In the genomic region with DNA sequence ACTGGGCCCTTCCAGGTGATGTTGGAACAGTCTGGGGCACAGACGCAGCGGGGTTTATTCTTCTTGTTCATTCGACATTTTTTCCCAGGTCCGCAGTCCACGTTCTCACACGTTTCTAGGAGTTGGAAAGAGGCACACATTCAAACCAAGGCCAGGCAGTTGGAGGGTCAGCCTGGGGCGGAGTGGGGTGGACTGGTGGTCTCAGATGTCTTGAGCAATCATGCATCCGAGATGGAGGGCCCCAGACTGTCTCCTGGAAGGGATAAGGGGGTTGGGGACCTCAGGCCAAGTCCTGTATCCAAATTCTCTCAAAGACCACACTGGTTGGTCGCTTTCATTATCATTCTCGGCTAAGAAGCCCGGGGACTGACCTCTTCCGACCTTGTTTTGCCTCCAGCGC, we compare ENCODE assay signal across 9 mouse cellular contexts. TPM values are rescaled to one million over a fixed set of nuclear protein-coding genes. Genes with fewer than 3 reads are reported as not detected.
A peak's percentile ranks its signal among the peaks of the same experiment; 100 is the strongest.
DNase-seq lines count a peak whose midpoint lies in the region; ATAC-seq and TF ChIP-seq lines count a peak whose summit lies in the region.
"Had no signal": no experiment of that assay in that cellular context is flagged by ENCODE, and none has a peak within 500 bp of the region (broad histone marks: within the 10 kb centered on the region; RNA-seq: fewer than 3 reads in every experiment).

No protein-coding gene starts in this region.

- intact Hi-C loops in gastrocnemius, postnatal 36 days (cut with DNase I): loop anchor here (2.0 kb wide), 1 partner anchor 379 kb away; no protein-coding TSS in a partner anchor
- intact Hi-C loops in left cerebral cortex, postnatal 25 days (cut with DNase I): loop anchor here (5.0 to 10.0 kb wide), 2 partner anchors 161 to 258 kb away; no protein-coding TSS in a partner anchor

- H3K27me3 ChIP-seq in kidney, embryonic 16.5 days (ENCODE audit: insufficient read depth, low read length): peaks cover 51% of the 10 kb centered on the region
- H3K27me3 ChIP-seq in forebrain, embryonic 10.5 days (ENCODE audit: poor library complexity, severe bottlenecking): peaks cover 68% of the 10 kb centered on the region
- H3K27me3 ChIP-seq in intestine, embryonic 15.5 days (replicated peaks): peaks cover 34% of the 10 kb centered on the region
- H3K27me3 ChIP-seq in myocyte (ENCODE audit: control insufficient read depth, insufficient read depth, insufficient read length): no peaks in the 10 kb centered on the region

- no peak overlapping the region for H3ac ChIP-seq in myocyte (ENCODE audit: control insufficient read depth, insufficient read length)

- no peak for ATAC-seq in kidney, embryonic 16.5 days (ENCODE audit: low FRiP score, low TSS enrichment)
- no peak for ATAC-seq in intestine, embryonic 15.5 days

- H3K4me2 ChIP-seq in kidney, embryonic 16.5 days (replicated peaks; ENCODE audit: low read depth, low read length): peak overlapping the region; percentile 96
- peak overlapping the region; percentile 98 for H3K4me2 ChIP-seq in intestine, embryonic 15.5 days (replicated peaks)
- peak overlapping the region; percentile 30 for H3K4me2 ChIP-seq in myocyte (ENCODE audit: low read depth)

- H3K4me1 ChIP-seq in kidney, embryonic 16.5 days (ENCODE audit: insufficient read depth, low read length): peaks cover 32% of the 10 kb centered on the region
- peaks cover 48% of the 10 kb centered on the region for H3K4me1 ChIP-seq in forebrain, embryonic 10.5 days
- peaks cover 13% of the 10 kb centered on the region for H3K4me1 ChIP-seq in intestine, embryonic 15.5 days (replicated peaks)

- peak overlapping the region; percentile 61 for H3K4me3 ChIP-seq in kidney, embryonic 16.5 days (ENCODE audit: low read length)
- H3K4me3 ChIP-seq in forebrain, embryonic 10.5 days: peak overlapping the region; percentile 67
- H3K4me3 ChIP-seq in intestine, embryonic 15.5 days (replicated peaks): peak overlapping the region; percentile 62; the same call in 1 of the 2 replicates
- H3K4me3 ChIP-seq in myocyte: peak overlapping the region; percentile 86

- no peaks in the 10 kb centered on the region for H3K36me3 ChIP-seq in kidney, embryonic 16.5 days (ENCODE audit: insufficient read depth, low read length)
- peaks cover 19% of the 10 kb centered on the region for H3K36me3 ChIP-seq in forebrain, embryonic 10.5 days (replicated peaks)
- H3K36me3 ChIP-seq in intestine, embryonic 15.5 days: no peaks in the 10 kb centered on the region
- peaks cover 20% of the 10 kb centered on the region for H3K36me3 ChIP-seq in myocyte (ENCODE audit: control insufficient read depth, insufficient read depth)

- no peak overlapping the region for H3K9ac ChIP-seq in kidney, embryonic 16.5 days (replicated peaks; ENCODE audit: low read length)
- no peak overlapping the region for H3K9ac ChIP-seq in intestine, embryonic 15.5 days

- DNase-seq in kidney, adult 18-20 months: no peak
- DNase-seq in forebrain, embryonic 10.5 days (ENCODE audit: extremely low spot score, low spot score): no peak
- DNase-seq in gastrocnemius, postnatal 36 days: no peak
- no peak for DNase-seq in spleen, postnatal 14 days (ENCODE audit: low spot score in 2 of 2)
- no peak for DNase-seq in left cerebral cortex, postnatal 25 days (ENCODE audit: low spot score in 2 of 2)

- no peaks in the 10 kb centered on the region for H3K9me3 ChIP-seq in kidney, embryonic 16.5 days (ENCODE audit: low read length)
- H3K9me3 ChIP-seq in forebrain, embryonic 10.5 days: no peaks in the 10 kb centered on the region; the same call in 1 of the 2 replicates
- H3K9me3 ChIP-seq in intestine, embryonic 15.5 days: no peaks in the 10 kb centered on the region

- TF ChIP-seq POLR2A in myocyte (IDR thresholded peaks at IDR 0.05; ENCODE audit: insufficient read length, low read depth): no peak

- H3K79me2 ChIP-seq in myocyte (ENCODE audit: control insufficient read depth, insufficient read depth): no peaks in the 10 kb centered on the region

- 38% methylated on average over 13 of the region's 13 CpGs for WGBS in kidney, embryonic 16.5 days
- 20% methylated on average over 13 of the region's 13 CpGs for WGBS in forebrain, embryonic 10.5 days
- 58% methylated on average over 13 of the region's 13 CpGs for WGBS in intestine, embryonic 15.5 days

- no peak overlapping the region for H3K27ac ChIP-seq in kidney, embryonic 16.5 days (ENCODE audit: low read length)
- H3K27ac ChIP-seq in forebrain, embryonic 10.5 days: 0 out of 2 replicates have a peak overlapping the region, but pooled peaks have one; percentile 74
- H3K27ac ChIP-seq in intestine, embryonic 15.5 days: no peak overlapping the region

TF ChIP-seq in myocyte, 11 proteins besides CTCF, POLR2A, EP300 and RAD21:
- TF ChIP-seq TCF12 (IDR thresholded peaks at IDR 0.05; ENCODE audit: insufficient read depth, poor library complexity, severe bottlenecking): no peak
- no peak for TF ChIP-seq CEBPB (IDR thresholded peaks at IDR 0.05; ENCODE audit: insufficient read depth, poor library complexity, severe bottlenecking)
- TF ChIP-seq MYOG (IDR thresholded peaks at IDR 0.05; ENCODE audit: control insufficient read depth in 1 of 3, insufficient read depth in 1 of 3, insufficient read length in 2 of 3, low read depth in 2 of 3): no peak
- no peak for TF ChIP-seq MYOD1 (IDR thresholded peaks at IDR 0.05; ENCODE audit: control insufficient read depth in 1 of 3, insufficient read length in 2 of 3, low read depth in 2 of 3)
- TF ChIP-seq E2F4 (IDR thresholded peaks at IDR 0.05; ENCODE audit: insufficient read depth): no peak
- TF ChIP-seq TCF3 (IDR thresholded peaks at IDR 0.05; ENCODE audit: insufficient read length, low read depth): no peak
- TF ChIP-seq REST (IDR thresholded peaks at IDR 0.05; ENCODE audit: insufficient read depth, insufficient read length): no peak

RNA-seq across cellular contexts. Expression of a gene that starts 3.0 kb away (rescaled TPM):
- 2.5 and 3.2 TPM in 2 replicates for polyA plus RNA-seq in kidney, embryonic 16.5 days (2015; fragmentation: Nextera tagmentation; extraction: Ambion mirVana)
- 11.4 and 13.9 TPM in 2 replicates for polyA plus RNA-seq in forebrain, embryonic 10.5 days (2016; fragmentation: Nextera tagmentation; extraction: Ambion mirVana)
- polyA plus RNA-seq in intestine, embryonic 15.5 days (2015; fragmentation: Nextera tagmentation; extraction: Ambion mirVana): 23.6 and 30.4 TPM in 2 replicates
- 119 TPM for polyA plus RNA-seq in myocyte (2012; fragmentation: generic; extraction: Trizol)
- total RNA-seq in gastrocnemius, postnatal 36 days (2021): 1 to 10 TPM; 2.9 to 4.6 TPM
- 10 to 100 TPM in 1 of 2 experiments, 1 to 10 TPM in 1; 7.2 to 11.5 TPM for total RNA-seq in left cerebral cortex, postnatal 25 days (2021)
- total RNA-seq: MEL had no signal

Comparison
In these comparisons a context has a peak if more than half of its experiments do, and no peak if none do; other contexts are left out.
1. H3K4me2 ChIP-seq: peak in every context shown above with its lines; median percentile 98 in intestine, embryonic 15.5 days; 96 in kidney, embryonic 16.5 days; 30 in myocyte.